Mouse (Mus musculus) hindbrain, embryonic 15.5 days (tissue): Measurements from ENCODE around the gene Cd2bp2. TPM values are rescaled to one million over a fixed set of nuclear protein-coding genes. Genes with fewer than 3 reads are reported as not detected.

Experiments used
- ATAC-seq: fragments of 200-750 bp; cut with Nextera tagmentation; 2 replicates; pipeline ENCODE4 v1.8.0; 2017; ENCODE audit warnings: low read depth, moderate number of reproducible peaks, moderate TSS enrichment; ENCODE audit not compliant: low FRiP score
- H3K27ac ChIP-seq: fragments of 300-500 bp; sonication (generic); replicated peaks from 2 replicates; pipeline ENCODE4 v1.5.1; 2015; ENCODE audit warnings: mild to moderate bottlenecking, inconsistent platforms
- H3K27me3 ChIP-seq: fragments of 300-500 bp; sonication (generic); 2 replicates; pipeline ENCODE4 v1.6.1; 2015; ENCODE audit warnings: control low read depth, inconsistent platforms
- H3K36me3 ChIP-seq: fragments of 300-500 bp; sonication (generic); 2 replicates; pipeline ENCODE4 v1.6.1; 2015; ENCODE audit warnings: control low read depth, inconsistent platforms
- H3K4me1 ChIP-seq: fragments of 300-500 bp; sonication (generic); replicated peaks from 2 replicates; pipeline ENCODE4 v1.6.1; 2015; ENCODE audit warnings: control low read depth, inconsistent platforms
- H3K4me2 ChIP-seq: fragments of 300-500 bp; sonication (generic); 2 replicates; pipeline ENCODE4 v1.6.1; 2015; ENCODE audit warnings: moderate library complexity, mild to moderate bottlenecking, inconsistent platforms
- H3K4me3 ChIP-seq: fragments of 300-500 bp; sonication (generic); 2 replicates; pipeline ENCODE4 v1.5.1; 2015; ENCODE audit warnings: mild to moderate bottlenecking, inconsistent platforms
- H3K9ac ChIP-seq: fragments of 300-500 bp; sonication (generic); 2 replicates; pipeline ENCODE4 v1.6.1; 2015; ENCODE audit warnings: inconsistent platforms
- H3K9me3 ChIP-seq: fragments of 300-500 bp; sonication (generic); 2 replicates; pipeline ENCODE4 v1.6.1; 2016; ENCODE audit warnings: control low read depth, inconsistent platforms
- WGBS: fragments of 180-500 bp; shearing (Covaris S2); methylation state at CpG from one replicate; pipeline ENCODE4 v1.1.7; 2015; 5-methylcytosine and 5-hydroxymethylcytosine counted together
- polyA plus RNA-seq: library from polyadenylated mRNA; unstranded; fragments of >200 nt; fragmentation: Nextera tagmentation; extraction: Ambion mirVana; gene quantifications from 2 replicates; pipeline ENCODE4 v1.2.1, GENCODE M21; 2015

Cd2bp2 gene
- polyA plus RNA-seq, 1 experiment from 2014 or later: 72.3 TPM

DNA sequence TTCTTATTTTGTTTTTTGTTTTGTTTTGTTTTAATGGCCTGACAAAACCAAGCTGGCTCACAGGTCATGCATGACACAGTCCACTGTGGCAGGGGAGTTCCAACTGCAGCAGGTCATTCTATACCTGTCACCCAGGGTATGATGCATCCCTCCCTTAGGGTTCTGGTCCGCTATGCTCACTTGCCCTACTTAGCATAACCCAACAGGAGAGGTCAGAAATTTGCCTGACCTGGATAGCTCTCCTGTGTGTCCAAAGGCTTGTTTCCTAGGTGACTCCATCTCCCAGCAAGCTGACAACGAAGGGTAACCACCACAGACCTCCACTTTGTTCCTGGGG lies 49.6 kb downstream of the Cd2bp2 start:
- 50% methylated on average over 2 of the region's 2 CpGs for WGBS
- ATAC-seq: no peak
- Histone ChIP-seq H3K4me2 (no peak overlapping the region), H3K27ac (no peak overlapping the region), H3K9ac (no peak overlapping the region), H3K9me3 (no peaks in the 10 kb centered on the region), H3K27me3 (no peaks in the 10 kb centered on the region), H3K4me3 (no peak overlapping the region), H3K36me3 (no peaks in the 10 kb centered on the region), H3K4me1 (no peaks in the 10 kb centered on the region)

DNA sequence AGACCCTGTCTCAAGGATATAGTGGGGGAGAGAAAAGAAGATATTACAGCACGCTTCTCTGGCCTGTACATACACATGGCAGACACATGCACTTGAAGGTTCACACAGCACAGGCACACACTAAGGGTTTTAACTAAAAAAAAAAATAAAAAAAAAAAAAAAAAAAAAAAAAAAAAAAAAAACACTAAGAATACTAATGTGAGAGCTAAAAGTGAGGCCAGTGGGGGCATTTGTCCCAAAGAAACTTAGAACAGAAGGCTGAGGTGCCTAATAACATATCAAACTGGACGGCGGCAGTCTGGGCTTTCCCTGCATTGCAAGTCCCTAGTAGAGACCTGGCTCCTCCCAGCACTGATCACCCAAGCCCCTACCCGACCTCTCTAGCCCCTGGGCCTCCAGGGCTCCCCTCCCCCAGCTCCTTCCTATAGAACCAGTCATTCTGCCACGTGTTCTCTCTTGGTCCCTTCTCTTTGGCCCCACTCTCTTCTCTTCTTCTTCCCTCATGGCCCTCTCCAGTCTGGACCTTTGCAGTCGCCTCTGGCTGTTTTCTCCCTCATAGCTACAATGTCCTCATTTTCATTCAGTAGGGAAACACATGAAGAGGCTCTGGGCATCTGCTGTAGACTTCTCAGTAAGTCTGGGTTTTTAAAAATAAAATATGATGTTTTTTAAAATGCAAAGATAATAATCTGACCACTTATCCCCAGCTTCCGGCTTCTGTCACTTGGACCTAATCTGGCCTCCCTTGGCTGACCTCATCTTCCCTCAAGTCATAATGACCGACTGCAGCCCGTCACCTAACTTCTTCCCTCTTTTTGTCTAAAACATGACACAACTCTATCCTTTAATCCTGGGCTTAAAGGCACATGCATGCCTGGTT lies 50.2 kb downstream of the Cd2bp2 start:
- H3K27ac ChIP-seq: no peak overlapping the region
- H3K4me1 ChIP-seq: no peaks in the 10 kb centered on the region
- H3K27me3 ChIP-seq: no peaks in the 10 kb centered on the region
- no peak overlapping the region for H3K4me2 ChIP-seq
- no peak overlapping the region for H3K9ac ChIP-seq
- H3K4me3 ChIP-seq: no peak overlapping the region
- no peaks in the 10 kb centered on the region for H3K9me3 ChIP-seq
- no peak for ATAC-seq
- no peaks in the 10 kb centered on the region for H3K36me3 ChIP-seq
- WGBS: 61% methylated on average over 9 of the region's 9 CpGs

- no peak for ATAC-seq
Measured at GRCm38 (mm10) chr7:127144412-127144811, 51.4 kb downstream of the Cd2bp2 start.

GRCm38 (mm10) chr7:127142666-127143065 lies 53.2 kb downstream of the Cd2bp2 start:
- 93% methylated on average over 4 of the region's 4 CpGs for WGBS
- no peak for ATAC-seq
- no peaks in the 10 kb centered on the region for H3K36me3 ChIP-seq
- H3K27ac ChIP-seq: no peak overlapping the region
- no peak overlapping the region for H3K4me2 ChIP-seq
- no peaks in the 10 kb centered on the region for H3K27me3 ChIP-seq
- no peaks in the 10 kb centered on the region for H3K9me3 ChIP-seq
- no peak overlapping the region for H3K9ac ChIP-seq
- H3K4me1 ChIP-seq: no peaks in the 10 kb centered on the region
- H3K4me3 ChIP-seq: no peak overlapping the region

More at GRCm38 (mm10) chr7:127144412-127144811, 51.4 kb downstream of the Cd2bp2 start:
- 90% methylated on average over 7 of the region's 7 CpGs for WGBS
- Histone ChIP-seq H3K9me3 (no peaks in the 10 kb centered on the region), H3K36me3 (no peaks in the 10 kb centered on the region), H3K4me1 (no peaks in the 10 kb centered on the region), H3K4me2 (no peak overlapping the region), H3K27ac (no peak overlapping the region), H3K27me3 (no peaks in the 10 kb centered on the region), H3K4me3 (no peak overlapping the region), H3K9ac (no peak overlapping the region)

DNA sequence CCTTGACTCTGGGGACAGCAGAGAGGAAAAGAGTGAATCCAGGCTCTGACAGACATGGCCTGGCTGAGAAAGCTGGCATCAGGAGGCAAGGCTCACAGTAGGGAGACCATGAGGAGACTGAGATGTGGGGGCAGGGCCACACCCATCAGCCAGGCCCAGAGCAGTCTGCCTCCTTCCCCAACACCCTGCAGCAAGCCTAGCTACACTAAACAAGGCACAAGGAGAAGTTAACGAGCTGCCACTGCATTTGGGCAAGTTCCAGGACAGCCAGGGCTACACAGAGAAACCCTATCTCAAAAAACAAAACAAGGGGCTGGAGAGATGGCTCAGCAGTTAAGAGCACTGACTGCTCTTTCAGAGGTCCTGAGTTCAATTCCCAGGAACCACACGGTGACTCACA lies 53.6 kb downstream of the Cd2bp2 start:
- Histone ChIP-seq H3K27ac (no peak overlapping the region), H3K9me3 (no peaks in the 10 kb centered on the region), H3K27me3 (no peaks in the 10 kb centered on the region), H3K4me1 (no peaks in the 10 kb centered on the region), H3K4me2 (no peak overlapping the region), H3K36me3 (no peaks in the 10 kb centered on the region), H3K4me3 (no peak overlapping the region), H3K9ac (no peak overlapping the region)
- no peak for ATAC-seq
- 55% methylated on average over 2 of the region's 2 CpGs for WGBS

Other genes starting within 250 kb of the Cd2bp2 start
- gene Asphd1, start 246.5 kb downstream of the Cd2bp2 start, polyA plus RNA-seq: 9.8 and 10.1 TPM in 2 replicates
- 49.3 and 55.9 TPM in 2 replicates for gene Sez6l2, start 245.5 kb downstream of the Cd2bp2 start, polyA plus RNA-seq
- 131 and 140 TPM in 2 replicates for gene Cdipt, start 220.1 kb downstream of the Cd2bp2 start, polyA plus RNA-seq
- gene Cdiptos, start 220.0 kb downstream of the Cd2bp2 start, polyA plus RNA-seq: 0.67 and 1.4 TPM in 2 replicates
- gene Mvp, start 181.4 kb downstream of the Cd2bp2 start, polyA plus RNA-seq: 4.8 and 5.5 TPM in 2 replicates
- 0.28 TPM in 1 of 2 replicates, not detected in the other for gene Pagr1b, start 179.6 kb downstream of the Cd2bp2 start, polyA plus RNA-seq
- gene Pagr1a, start 178.7 kb downstream of the Cd2bp2 start, polyA plus RNA-seq: 28.1 and 46.9 TPM in 2 replicates
- gene Gm42742, start 175.0 kb downstream of the Cd2bp2 start, polyA plus RNA-seq: 63.3 and 77.5 TPM in 2 replicates
- gene Prrt2, start 174.8 kb downstream of the Cd2bp2 start, polyA plus RNA-seq: 54.2 and 62.4 TPM in 2 replicates
- 84.0 and 87.3 TPM in 2 replicates for gene Maz, start 169.0 kb downstream of the Cd2bp2 start, polyA plus RNA-seq
- 26.1 and 31.7 TPM in 2 replicates for gene Kif22, start 153.6 kb downstream of the Cd2bp2 start, polyA plus RNA-seq
- not detected in 2 replicates for gene Zg16, start 108.7 kb downstream of the Cd2bp2 start, polyA plus RNA-seq
- gene AI467606, start 104.7 kb downstream of the Cd2bp2 start, polyA plus RNA-seq: 2.0 and 3.3 TPM in 2 replicates
- 0.70 and 1.1 TPM in 2 replicates for gene Qprt, start 73.8 kb downstream of the Cd2bp2 start, polyA plus RNA-seq
- 0.05 and 0.06 TPM in 2 replicates for gene Spn, start 58.2 kb downstream of the Cd2bp2 start, polyA plus RNA-seq
- 37.2 and 38.8 TPM in 2 replicates for gene Tbc1d10b, start 12.4 kb upstream of the Cd2bp2 start, polyA plus RNA-seq
- gene Mylpf, start 12.8 kb upstream of the Cd2bp2 start, polyA plus RNA-seq: 4.9 and 5.0 TPM in 2 replicates
- 51.9 and 56.2 TPM in 2 replicates for gene Zfp553, start 37.0 kb upstream of the Cd2bp2 start, polyA plus RNA-seq
- gene Sept1, start 37.1 kb upstream of the Cd2bp2 start, polyA plus RNA-seq: 18.4 and 19.3 TPM in 2 replicates
- 72.0 and 80.9 TPM in 2 replicates for gene Zfp771, start 48.2 kb upstream of the Cd2bp2 start, polyA plus RNA-seq
- gene Dctpp1, start 64.7 kb upstream of the Cd2bp2 start, polyA plus RNA-seq: 122 TPM in 2 replicates
- 61.5 and 63.7 TPM in 2 replicates for gene Sephs2, start 78.0 kb upstream of the Cd2bp2 start, polyA plus RNA-seq
- 0.17 and 0.39 TPM in 2 replicates for gene Itgal, start 100.2 kb upstream of the Cd2bp2 start, polyA plus RNA-seq
- 17.7 and 20.4 TPM in 2 replicates for gene Zfp768, start 149.5 kb upstream of the Cd2bp2 start, polyA plus RNA-seq
- 8.4 and 8.8 TPM in 2 replicates for gene Zfp747, start 180.0 kb upstream of the Cd2bp2 start, polyA plus RNA-seq
- gene 9130019O22Rik, start 191.1 kb upstream of the Cd2bp2 start, polyA plus RNA-seq: 3.9 and 5.1 TPM in 2 replicates
- gene E430018J23Rik, start 197.6 kb upstream of the Cd2bp2 start, polyA plus RNA-seq: 5.6 and 6.4 TPM in 2 replicates
- 4.8 and 4.9 TPM in 2 replicates for gene Zfp764, start 210.8 kb upstream of the Cd2bp2 start, polyA plus RNA-seq
- 26.8 and 28.0 TPM in 2 replicates for gene Zfp688, start 226.0 kb upstream of the Cd2bp2 start, polyA plus RNA-seq